Mouse (Mus musculus): ENCODE measurements around the gene Fbxw2. TPM values are rescaled to one million over a fixed set of nuclear protein-coding genes. Genes with fewer than 3 reads are reported as not detected.
"Not testable (repeated sequence)": the region's sequence is repeated elsewhere in the genome, so short reads cannot be mapped to it uniquely, and the experiment has no call there.

Gene Fbxw2
- polyA plus RNA-seq, 1 experiment from 2014 or later: 69.3 TPM

GRCm38 (mm10) chr2:34771368-34772226 lies 54.5 kb downstream of the Fbxw2 start, which contains the start of gene Hspa5:
Gene Hspa5 (plus strand): TSS chr2:34771970.
- Histone ChIP-seq H3K4me1 (ENCODE audit: control insufficient read depth, insufficient read depth, low read length) (peaks cover 36% of the 10 kb centered on the region), H3K4me2 (ENCODE audit: low read depth, low read length) (peak within 1 kb of the TSS; percentile 85), H3K27me3 (ENCODE audit: control insufficient read depth, insufficient read depth, low read length) (no peaks in the 10 kb centered on the region), H3K27ac (ENCODE audit: low read depth, low read length) (peak within 1 kb of the TSS; percentile 95), H3K4me3 (ENCODE audit: low read depth, low read length) (peak within 1 kb of the TSS; percentile 96), H3K9me3 (ENCODE audit: control insufficient read depth, low read length) (no peaks in the 10 kb centered on the region), H3K9ac (replicated peaks; ENCODE audit: low read depth, low read length) (peak within 1 kb of the TSS; percentile 97), H3K36me3 (ENCODE audit: control insufficient read depth, insufficient read depth, low read length) (peaks cover 32% of the 10 kb centered on the region)
- ATAC-seq (ENCODE audit: low read depth): peak; percentile 98
- WGBS: under 1% methylated on average over 60 of the region's 60 CpGs

GRCm38 (mm10) chr2:34770951-34771350 lies 55.2 kb downstream of the Fbxw2 start:
- Histone ChIP-seq H3K4me2 (ENCODE audit: low read depth, low read length) (peak overlapping the region; percentile 76), H3K36me3 (ENCODE audit: control insufficient read depth, insufficient read depth, low read length) (peaks cover 27% of the 10 kb centered on the region), H3K4me1 (ENCODE audit: control insufficient read depth, insufficient read depth, low read length) (peaks cover 34% of the 10 kb centered on the region), H3K4me3 (ENCODE audit: low read depth, low read length) (peak overlapping the region; percentile 96), H3K27ac (ENCODE audit: low read depth, low read length) (peak overlapping the region; percentile 95), H3K9me3 (ENCODE audit: control insufficient read depth, low read length) (no peaks in the 10 kb centered on the region), H3K9ac (replicated peaks; ENCODE audit: low read depth, low read length) (peak overlapping the region; percentile 97), H3K27me3 (ENCODE audit: control insufficient read depth, insufficient read depth, low read length) (no peaks in the 10 kb centered on the region)
- WGBS: 6% methylated on average over 6 of the region's 6 CpGs
- ATAC-seq (ENCODE audit: low read depth): no peak

GRCm38 (mm10) chr2:34770049-34770448 lies 56.1 kb downstream of the Fbxw2 start:
- WGBS: 94% methylated on average over 2 of the region's 2 CpGs
- no peak for ATAC-seq (ENCODE audit: low read depth)
- Histone ChIP-seq H3K9ac (replicated peaks; ENCODE audit: low read depth, low read length) (no peak overlapping the region), H3K4me2 (ENCODE audit: low read depth, low read length) (no peak overlapping the region), H3K4me1 (ENCODE audit: control insufficient read depth, insufficient read depth, low read length) (peaks cover 28% of the 10 kb centered on the region), H3K27me3 (ENCODE audit: control insufficient read depth, insufficient read depth, low read length) (no peaks in the 10 kb centered on the region), H3K36me3 (ENCODE audit: control insufficient read depth, insufficient read depth, low read length) (peaks cover 18% of the 10 kb centered on the region), H3K4me3 (ENCODE audit: low read depth, low read length) (no peak overlapping the region), H3K9me3 (ENCODE audit: control insufficient read depth, low read length) (no peaks in the 10 kb centered on the region), H3K27ac (ENCODE audit: low read depth, low read length) (no peak overlapping the region)

- Histone ChIP-seq H3K4me1 (ENCODE audit: control insufficient read depth, insufficient read depth, low read length) (no peaks in the 10 kb centered on the region), H3K4me3 (ENCODE audit: low read depth, low read length) (no peak overlapping the region), H3K9ac (replicated peaks; ENCODE audit: low read depth, low read length) (no peak overlapping the region), H3K4me2 (ENCODE audit: low read depth, low read length) (no peak overlapping the region), H3K27me3 (ENCODE audit: control insufficient read depth, insufficient read depth, low read length) (no peaks in the 10 kb centered on the region), H3K27ac (ENCODE audit: low read depth, low read length) (no peak overlapping the region), H3K36me3 (ENCODE audit: control insufficient read depth, insufficient read depth, low read length) (no peaks in the 10 kb centered on the region), H3K9me3 (ENCODE audit: control insufficient read depth, low read length) (no peaks in the 10 kb centered on the region)
- ATAC-seq (ENCODE audit: low read depth): no peak
- 62% methylated on average over 12 of the region's 12 CpGs for WGBS
These were observed 61.3 kb downstream of the Fbxw2 start for GRCm38 (mm10) chr2:34764801-34765200.

GRCm38 (mm10) chr2:34762872-34763271 lies 63.2 kb downstream of the Fbxw2 start:
- no peak for ATAC-seq (ENCODE audit: low read depth)
- Histone ChIP-seq H3K4me1 (ENCODE audit: control insufficient read depth, insufficient read depth, low read length) (no peaks in the 10 kb centered on the region), H3K9me3 (ENCODE audit: control insufficient read depth, low read length) (no peaks in the 10 kb centered on the region), H3K36me3 (ENCODE audit: control insufficient read depth, insufficient read depth, low read length) (no peaks in the 10 kb centered on the region), H3K27ac (ENCODE audit: low read depth, low read length) (no peak overlapping the region), H3K9ac (replicated peaks; ENCODE audit: low read depth, low read length) (no peak overlapping the region), H3K27me3 (ENCODE audit: control insufficient read depth, insufficient read depth, low read length) (no peaks in the 10 kb centered on the region), H3K4me2 (ENCODE audit: low read depth, low read length) (no peak overlapping the region), H3K4me3 (ENCODE audit: low read depth, low read length) (no peak overlapping the region)
- 72% methylated on average over 2 of the region's 2 CpGs for WGBS

GRCm38 (mm10) chr2:34762174-34762573 lies 63.9 kb downstream of the Fbxw2 start:
- H3K4me3 ChIP-seq (ENCODE audit: low read depth, low read length): no peak overlapping the region
- ATAC-seq (ENCODE audit: low read depth): no peak
- no peaks in the 10 kb centered on the region for H3K36me3 ChIP-seq (ENCODE audit: control insufficient read depth, insufficient read depth, low read length)
- no peaks in the 10 kb centered on the region for H3K9me3 ChIP-seq (ENCODE audit: control insufficient read depth, low read length)
- 98% methylated on average over 2 of the region's 2 CpGs for WGBS
- H3K4me2 ChIP-seq (ENCODE audit: low read depth, low read length): no peak overlapping the region
- H3K27ac ChIP-seq (ENCODE audit: low read depth, low read length): no peak overlapping the region
- H3K4me1 ChIP-seq (ENCODE audit: control insufficient read depth, insufficient read depth, low read length): no peaks in the 10 kb centered on the region
- no peaks in the 10 kb centered on the region for H3K27me3 ChIP-seq (ENCODE audit: control insufficient read depth, insufficient read depth, low read length)
- H3K9ac ChIP-seq (replicated peaks; ENCODE audit: low read depth, low read length): no peak overlapping the region

- H3K27ac ChIP-seq (ENCODE audit: low read depth, low read length); H3K36me3 ChIP-seq (ENCODE audit: control insufficient read depth, insufficient read depth, low read length); H3K4me1 ChIP-seq (ENCODE audit: control insufficient read depth, insufficient read depth, low read length); H3K4me3 ChIP-seq (ENCODE audit: low read depth, low read length); ATAC-seq (ENCODE audit: low read depth); H3K9ac ChIP-seq (replicated peaks; ENCODE audit: low read depth, low read length); H3K27me3 ChIP-seq (ENCODE audit: control insufficient read depth, insufficient read depth, low read length); H3K4me2 ChIP-seq (ENCODE audit: low read depth, low read length); H3K9me3 ChIP-seq (ENCODE audit: control insufficient read depth, low read length): not testable (repeated sequence)
- 88% methylated on average over 5 of the region's 5 CpGs for WGBS
These were observed 64.8 kb downstream of the Fbxw2 start for GRCm38 (mm10) chr2:34761272-34761671.

GRCm38 (mm10) chr2:34757341-34757740 lies 68.8 kb downstream of the Fbxw2 start:
- H3K9ac ChIP-seq (replicated peaks; ENCODE audit: low read depth, low read length): no peak overlapping the region
- H3K4me3 ChIP-seq (ENCODE audit: low read depth, low read length): no peak overlapping the region
- no peaks in the 10 kb centered on the region for H3K9me3 ChIP-seq (ENCODE audit: control insufficient read depth, low read length)
- no peaks in the 10 kb centered on the region for H3K36me3 ChIP-seq (ENCODE audit: control insufficient read depth, insufficient read depth, low read length)
- peaks cover 5% of the 10 kb centered on the region for H3K4me1 ChIP-seq (ENCODE audit: control insufficient read depth, insufficient read depth, low read length)
- no peak for ATAC-seq (ENCODE audit: low read depth)
- no peak overlapping the region for H3K27ac ChIP-seq (ENCODE audit: low read depth, low read length)
- no peak overlapping the region for H3K4me2 ChIP-seq (ENCODE audit: low read depth, low read length)
- WGBS: 83% methylated on average over 1 of the region's 1 CpGs
- H3K27me3 ChIP-seq (ENCODE audit: control insufficient read depth, insufficient read depth, low read length): no peaks in the 10 kb centered on the region

GRCm38 (mm10) chr2:34754551-34755358 lies 71.4 kb downstream of the Fbxw2 start, which contains the start of gene Gapvd1:
Gene Gapvd1 (minus strand): TSS chr2:34755232.
- WGBS: 3% methylated on average over 14 of the region's 14 CpGs
- Histone ChIP-seq H3K27me3 (ENCODE audit: control insufficient read depth, insufficient read depth, low read length) (no peaks in the 10 kb centered on the region), H3K9me3 (ENCODE audit: control insufficient read depth, low read length) (no peaks in the 10 kb centered on the region), H3K4me3 (ENCODE audit: low read depth, low read length) (peak within 1 kb of the TSS; percentile 91), H3K4me2 (ENCODE audit: low read depth, low read length) (peak within 1 kb of the TSS; percentile 54), H3K36me3 (ENCODE audit: control insufficient read depth, insufficient read depth, low read length) (no peaks in the 10 kb centered on the region), H3K4me1 (ENCODE audit: control insufficient read depth, insufficient read depth, low read length) (peaks cover 13% of the 10 kb centered on the region), H3K9ac (replicated peaks; ENCODE audit: low read depth, low read length) (peak within 1 kb of the TSS; percentile 96), H3K27ac (ENCODE audit: low read depth, low read length) (peak within 1 kb of the TSS; percentile 94)
- no peak for ATAC-seq (ENCODE audit: low read depth)

Data from neural tube, embryonic 14.5 days (tissue).